Mouse (Mus musculus): ENCODE data around the gene Angel2. TPM values are rescaled to one million over a fixed set of nuclear protein-coding genes. Genes with fewer than 3 reads are reported as not detected.

The Angel2 gene
- total and polyA plus RNA-seq, 2 experiments: 11.7 to 20.4 TPM

DNA sequence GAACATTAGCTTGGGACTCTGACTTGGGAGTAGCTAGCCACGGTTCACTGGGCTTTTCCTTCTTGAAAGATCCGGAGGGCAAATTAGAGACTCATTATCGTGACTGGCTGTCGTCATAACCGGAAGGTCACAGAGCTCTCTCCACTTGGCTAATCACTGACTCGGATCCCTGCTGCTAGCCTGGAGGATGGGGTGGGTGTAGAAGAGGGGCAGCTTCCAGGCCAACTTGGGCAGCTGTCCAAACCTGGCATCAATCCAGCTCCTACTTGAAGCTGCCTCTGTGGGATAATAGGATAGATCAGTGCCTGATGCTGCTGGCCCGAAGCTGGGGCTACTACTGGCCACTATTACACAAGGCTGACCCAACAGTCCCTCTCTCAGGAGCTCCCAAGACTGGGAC is 70.6 kb downstream of the Angel2 start:
- 66% methylated on average over 7 of the region's 7 CpGs for WGBS
- Histone ChIP-seq H3K27me3 (ENCODE audit: control insufficient read depth, insufficient read depth, low read length) (no peaks in the 10 kb centered on the region), H3K4me3 (ENCODE audit: insufficient read depth, low read depth, low read length) (no peak overlapping the region), H3K79me2 (ENCODE audit: control insufficient read depth, insufficient read depth, low read length) (no peaks in the 10 kb centered on the region), H3K27ac (replicated peaks; ENCODE audit: insufficient read depth, low read depth, low read length) (no peak overlapping the region), H3K4me1 (ENCODE audit: control insufficient read depth, insufficient read depth, low read length) (no peaks in the 10 kb centered on the region), H3K9ac (ENCODE audit: low read depth, low read length) (no peak overlapping the region), H3K36me3 (ENCODE audit: control insufficient read depth, insufficient read depth, low read length) (no peaks in the 10 kb centered on the region)
- TF ChIP-seq POLR2A (IDR thresholded peaks at IDR 0.05; ENCODE audit: extremely low read depth, insufficient read depth, low read length) (no peak), CTCF (IDR thresholded peaks at IDR 0.05; ENCODE audit: low read depth, low read length) (no peak)
- DNase-seq (ENCODE audit: extremely low read depth, low read depth, low spot score): no peak

DNA sequence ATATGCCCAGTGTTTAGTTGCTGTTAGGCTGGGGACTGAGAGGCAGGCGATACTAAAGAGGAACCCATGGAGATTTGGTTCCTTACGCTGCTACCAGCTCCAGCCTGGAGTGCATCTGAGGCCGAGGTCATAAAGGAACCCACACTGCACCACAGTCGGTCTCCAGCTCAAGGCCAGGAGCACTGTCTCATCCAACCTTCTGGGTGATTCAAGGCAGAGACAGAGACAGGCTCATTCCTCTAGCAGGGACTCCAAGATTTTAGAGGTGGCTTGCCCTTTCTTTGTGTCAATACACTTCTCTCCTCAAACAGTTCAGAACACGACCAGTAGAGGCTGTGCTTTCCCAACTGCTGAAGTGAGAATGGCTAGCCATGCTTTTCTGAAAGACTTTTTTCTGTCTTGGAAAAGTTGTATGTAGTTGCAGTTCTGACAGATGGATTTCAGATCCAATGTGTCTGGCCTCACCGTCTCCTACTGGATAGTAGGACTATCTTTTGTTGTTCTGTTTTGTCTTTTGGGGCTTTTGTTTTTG is 71.5 kb downstream of the Angel2 start:
- H3K36me3 ChIP-seq (ENCODE audit: control insufficient read depth, insufficient read depth, low read length): no peaks in the 10 kb centered on the region
- 71% methylated on average over 6 of the region's 6 CpGs for WGBS
- DNase-seq (ENCODE audit: extremely low read depth, low read depth, low spot score): no peak
- no peak overlapping the region for H3K4me3 ChIP-seq (ENCODE audit: insufficient read depth, low read depth, low read length)
- TF ChIP-seq POLR2A (IDR thresholded peaks at IDR 0.05; ENCODE audit: extremely low read depth, insufficient read depth, low read length): no peak
- no peak for TF ChIP-seq CTCF (IDR thresholded peaks at IDR 0.05; ENCODE audit: low read depth, low read length)
- no peaks in the 10 kb centered on the region for H3K27me3 ChIP-seq (ENCODE audit: control insufficient read depth, insufficient read depth, low read length)
- no peaks in the 10 kb centered on the region for H3K79me2 ChIP-seq (ENCODE audit: control insufficient read depth, insufficient read depth, low read length)
- no peak overlapping the region for H3K9ac ChIP-seq (ENCODE audit: low read depth, low read length)
- H3K27ac ChIP-seq (replicated peaks; ENCODE audit: insufficient read depth, low read depth, low read length): no peak overlapping the region
- no peaks in the 10 kb centered on the region for H3K4me1 ChIP-seq (ENCODE audit: control insufficient read depth, insufficient read depth, low read length)

Other genes with a start within 250 kb of the Angel2 start
- gene Rps6kc1, start 13.3 kb upstream of the Angel2 start, total RNA-seq (2014; rRNA removed): 9.2 and 12.6 TPM in 2 replicates
- 5.7 and 8.1 TPM in 2 replicates for gene Rps6kc1, start 13.3 kb upstream of the Angel2 start, polyA plus RNA-seq (2012; rRNA removed)
- under 0.01 TPM in 1 of 2 replicates, not detected in the other for gene Vash2, start 54.2 kb downstream of the Angel2 start, total RNA-seq (2014; rRNA removed)
- gene Vash2, start 54.2 kb downstream of the Angel2 start, polyA plus RNA-seq (2012; rRNA removed): not detected in 2 replicates
- gene Flvcr1, start 101.0 kb downstream of the Angel2 start, total RNA-seq (2014; rRNA removed): 4.0 and 4.1 TPM in 2 replicates
- 2.1 and 2.7 TPM in 2 replicates for gene Flvcr1, start 101.0 kb downstream of the Angel2 start, polyA plus RNA-seq (2012; rRNA removed)
- not detected in 2 replicates for gene Spata45, start 111.5 kb downstream of the Angel2 start, total RNA-seq (2014; rRNA removed)
- gene Spata45, start 111.5 kb downstream of the Angel2 start, polyA plus RNA-seq (2012; rRNA removed): not detected in 2 replicates
- gene Tatdn3, start 137.8 kb downstream of the Angel2 start, total RNA-seq (2014; rRNA removed): 9.3 and 16.3 TPM in 2 replicates
- gene Tatdn3, start 137.8 kb downstream of the Angel2 start, polyA plus RNA-seq (2012; rRNA removed): 5.0 and 9.4 TPM in 2 replicates
- 0.34 and 0.46 TPM in 2 replicates for gene Nsl1, start 137.9 kb downstream of the Angel2 start, total RNA-seq (2014; rRNA removed)
- 0.04 and 0.11 TPM in 2 replicates for gene Nsl1, start 137.9 kb downstream of the Angel2 start, polyA plus RNA-seq (2012; rRNA removed)
- 1.6 and 2.2 TPM in 2 replicates for gene Batf3, start 172.7 kb downstream of the Angel2 start, total RNA-seq (2014; rRNA removed)
- 2.5 and 2.9 TPM in 2 replicates for gene Batf3, start 172.7 kb downstream of the Angel2 start, polyA plus RNA-seq (2012; rRNA removed)
- gene Fam71a, start 239.7 kb downstream of the Angel2 start, total RNA-seq (2014; rRNA removed): not detected in 2 replicates
- not detected in 2 replicates for gene Fam71a, start 239.7 kb downstream of the Angel2 start, polyA plus RNA-seq (2012; rRNA removed)